Mouse (Mus musculus): ENCODE data around the gene Calm2. TPM values are rescaled to one million over a fixed set of nuclear protein-coding genes. Genes with fewer than 3 reads are reported as not detected.

Calm2 gene
- polyA plus RNA-seq (2015; fragmentation: Nextera tagmentation; extraction: Ambion mirVana): 948 and 1,017 TPM in 2 replicates

GRCm38 (mm10) chr17:87446767-87447611 lies at the start of gene Calm2:
Calm2 (minus strand) TSS chr17:87446935.
- Histone ChIP-seq H3K9me3 (replicated peaks; ENCODE audit: control insufficient read depth, low read length) (no peaks in the 10 kb centered on the region), H3K27ac (ENCODE audit: low read length) (peak within 1 kb of the TSS; percentile 97), H3K36me3 (ENCODE audit: control insufficient read depth, insufficient read depth, low read length) (no peaks in the 10 kb centered on the region), H3K4me2 (ENCODE audit: low read depth, low read length) (peak within 1 kb of the TSS; percentile 75), H3K27me3 (ENCODE audit: control insufficient read depth, insufficient read depth, low read length) (no peaks in the 10 kb centered on the region), H3K9ac (ENCODE audit: low read length) (peak within 1 kb of the TSS; percentile 99), H3K4me1 (ENCODE audit: control insufficient read depth, insufficient read depth, low read length) (peaks cover 26% of the 10 kb centered on the region), H3K4me3 (replicated peaks; ENCODE audit: low read length) (peak within 1 kb of the TSS; percentile 95)
- WGBS: under 1% methylated on average over 69 of the region's 69 CpGs
- ATAC-seq (ENCODE audit: insufficient read depth, low FRiP score): peak; percentile 94

GRCm38 (mm10) chr17:87495504-87495903 lies 48.8 kb upstream of the Calm2 start:
- Histone ChIP-seq H3K4me2 (ENCODE audit: low read depth, low read length) (no peak overlapping the region), H3K27me3 (ENCODE audit: control insufficient read depth, insufficient read depth, low read length) (no peaks in the 10 kb centered on the region), H3K27ac (ENCODE audit: low read length) (no peak overlapping the region), H3K4me3 (replicated peaks; ENCODE audit: low read length) (no peak overlapping the region), H3K36me3 (ENCODE audit: control insufficient read depth, insufficient read depth, low read length) (no peaks in the 10 kb centered on the region), H3K4me1 (ENCODE audit: control insufficient read depth, insufficient read depth, low read length) (no peaks in the 10 kb centered on the region), H3K9ac (ENCODE audit: low read length) (no peak overlapping the region), H3K9me3 (replicated peaks; ENCODE audit: control insufficient read depth, low read length) (no peaks in the 10 kb centered on the region)
- WGBS: 88% methylated on average over 4 of the region's 4 CpGs
- ATAC-seq (ENCODE audit: insufficient read depth, low FRiP score): no peak; the same call in 1 of the 2 replicates

GRCm38 (mm10) chr17:87494310-87494709 lies 47.6 kb upstream of the Calm2 start:
- no peaks in the 10 kb centered on the region for H3K9me3 ChIP-seq (replicated peaks; ENCODE audit: control insufficient read depth, low read length)
- 88% methylated on average over 4 of the region's 4 CpGs for WGBS
- no peaks in the 10 kb centered on the region for H3K36me3 ChIP-seq (ENCODE audit: control insufficient read depth, insufficient read depth, low read length)
- H3K27ac ChIP-seq (ENCODE audit: low read length): no peak overlapping the region
- ATAC-seq (ENCODE audit: insufficient read depth, low FRiP score): no peak
- no peak overlapping the region for H3K4me2 ChIP-seq (ENCODE audit: low read depth, low read length)
- no peak overlapping the region for H3K9ac ChIP-seq (ENCODE audit: low read length)
- H3K4me3 ChIP-seq (replicated peaks; ENCODE audit: low read length): no peak overlapping the region
- no peaks in the 10 kb centered on the region for H3K4me1 ChIP-seq (ENCODE audit: control insufficient read depth, insufficient read depth, low read length)
- H3K27me3 ChIP-seq (ENCODE audit: control insufficient read depth, insufficient read depth, low read length): no peaks in the 10 kb centered on the region

GRCm38 (mm10) chr17:87492286-87492685 lies 45.6 kb upstream of the Calm2 start:
- H3K27me3 ChIP-seq (ENCODE audit: control insufficient read depth, insufficient read depth, low read length): no peaks in the 10 kb centered on the region
- H3K4me3 ChIP-seq (replicated peaks; ENCODE audit: low read length): no peak overlapping the region
- no peak overlapping the region for H3K9ac ChIP-seq (ENCODE audit: low read length)
- H3K4me2 ChIP-seq (ENCODE audit: low read depth, low read length): no peak overlapping the region
- H3K36me3 ChIP-seq (ENCODE audit: control insufficient read depth, insufficient read depth, low read length): no peaks in the 10 kb centered on the region
- no peaks in the 10 kb centered on the region for H3K9me3 ChIP-seq (replicated peaks; ENCODE audit: control insufficient read depth, low read length)
- ATAC-seq (ENCODE audit: insufficient read depth, low FRiP score): no peak
- 63% methylated on average over 4 of the region's 4 CpGs for WGBS
- H3K27ac ChIP-seq (ENCODE audit: low read length): no peak overlapping the region
- H3K4me1 ChIP-seq (ENCODE audit: control insufficient read depth, insufficient read depth, low read length): no peaks in the 10 kb centered on the region

GRCm38 (mm10) chr17:87490295-87490694 lies 43.6 kb upstream of the Calm2 start:
- Histone ChIP-seq H3K36me3 (ENCODE audit: control insufficient read depth, insufficient read depth, low read length) (no peaks in the 10 kb centered on the region), H3K27me3 (ENCODE audit: control insufficient read depth, insufficient read depth, low read length) (no peaks in the 10 kb centered on the region), H3K9ac (ENCODE audit: low read length) (no peak overlapping the region), H3K27ac (ENCODE audit: low read length) (0 out of 2 replicates have a peak overlapping the region, but pooled peaks have one; percentile 3), H3K4me3 (replicated peaks; ENCODE audit: low read length) (no peak overlapping the region), H3K4me2 (ENCODE audit: low read depth, low read length) (no peak overlapping the region), H3K9me3 (replicated peaks; ENCODE audit: control insufficient read depth, low read length) (peaks cover 6% of the 10 kb centered on the region; the same call in 1 of the 2 replicates), H3K4me1 (ENCODE audit: control insufficient read depth, insufficient read depth, low read length) (no peaks in the 10 kb centered on the region)
- ATAC-seq (ENCODE audit: insufficient read depth, low FRiP score): 0 out of 2 replicates have a peak, but pooled peaks have one; percentile 62
- WGBS: 33% methylated on average over 6 of the region's 6 CpGs

GRCm38 (mm10) chr17:87485751-87486150 lies 39.0 kb upstream of the Calm2 start:
- H3K9me3 ChIP-seq (replicated peaks; ENCODE audit: control insufficient read depth, low read length): peaks cover 6% of the 10 kb centered on the region; the same call in 1 of the 2 replicates
- ATAC-seq (ENCODE audit: insufficient read depth, low FRiP score): no peak
- H3K9ac ChIP-seq (ENCODE audit: low read length): no peak overlapping the region
- no peak overlapping the region for H3K27ac ChIP-seq (ENCODE audit: low read length)
- no peak overlapping the region for H3K4me2 ChIP-seq (ENCODE audit: low read depth, low read length)
- H3K4me1 ChIP-seq (ENCODE audit: control insufficient read depth, insufficient read depth, low read length): peaks cover 3% of the 10 kb centered on the region; the same call in 1 of the 2 replicates
- H3K4me3 ChIP-seq (replicated peaks; ENCODE audit: low read length): no peak overlapping the region
- no peaks in the 10 kb centered on the region for H3K36me3 ChIP-seq (ENCODE audit: control insufficient read depth, insufficient read depth, low read length)
- 89% methylated on average over 5 of the region's 5 CpGs for WGBS
- H3K27me3 ChIP-seq (ENCODE audit: control insufficient read depth, insufficient read depth, low read length): no peaks in the 10 kb centered on the region

- H3K4me3 ChIP-seq (replicated peaks; ENCODE audit: low read length): no peak overlapping the region
- H3K9ac ChIP-seq (ENCODE audit: low read length): no peak overlapping the region
- H3K36me3 ChIP-seq (ENCODE audit: control insufficient read depth, insufficient read depth, low read length): no peaks in the 10 kb centered on the region
- no peak for ATAC-seq (ENCODE audit: insufficient read depth, low FRiP score)
- H3K4me1 ChIP-seq (ENCODE audit: control insufficient read depth, insufficient read depth, low read length): peaks cover 3% of the 10 kb centered on the region; the same call in 1 of the 2 replicates
- 46% methylated on average over 3 of the region's 3 CpGs for WGBS
- H3K27me3 ChIP-seq (ENCODE audit: control insufficient read depth, insufficient read depth, low read length): no peaks in the 10 kb centered on the region
- peaks cover 6% of the 10 kb centered on the region; the same call in 1 of the 2 replicates for H3K9me3 ChIP-seq (replicated peaks; ENCODE audit: control insufficient read depth, low read length)
- no peak overlapping the region for H3K4me2 ChIP-seq (ENCODE audit: low read depth, low read length)
- no peak overlapping the region for H3K27ac ChIP-seq (ENCODE audit: low read length)
Observed at GRCm38 (mm10) chr17:87482867-87483266, 36.1 kb upstream of the Calm2 start.

GRCm38 (mm10) chr17:87478569-87478968 lies 31.8 kb upstream of the Calm2 start:
- H3K36me3 ChIP-seq (ENCODE audit: control insufficient read depth, insufficient read depth, low read length): no peaks in the 10 kb centered on the region

GRCm38 (mm10) chr17:87477611-87478010 lies 30.9 kb upstream of the Calm2 start:
- Histone ChIP-seq H3K27ac (ENCODE audit: low read length) (no peak overlapping the region), H3K9me3 (replicated peaks; ENCODE audit: control insufficient read depth, low read length) (no peaks in the 10 kb centered on the region), H3K9ac (ENCODE audit: low read length) (no peak overlapping the region), H3K36me3 (ENCODE audit: control insufficient read depth, insufficient read depth, low read length) (no peaks in the 10 kb centered on the region), H3K4me2 (ENCODE audit: low read depth, low read length) (no peak overlapping the region), H3K4me1 (ENCODE audit: control insufficient read depth, insufficient read depth, low read length) (peaks cover 14% of the 10 kb centered on the region), H3K27me3 (ENCODE audit: control insufficient read depth, insufficient read depth, low read length) (no peaks in the 10 kb centered on the region), H3K4me3 (replicated peaks; ENCODE audit: low read length) (no peak overlapping the region)
- WGBS: 55% methylated on average over 16 of the region's 16 CpGs
- no peak for ATAC-seq (ENCODE audit: insufficient read depth, low FRiP score)

More at GRCm38 (mm10) chr17:87478569-87478968, 31.8 kb upstream of the Calm2 start:
- H3K4me1 ChIP-seq (ENCODE audit: control insufficient read depth, insufficient read depth, low read length): peaks cover 15% of the 10 kb centered on the region
- H3K9me3 ChIP-seq (replicated peaks; ENCODE audit: control insufficient read depth, low read length): no peaks in the 10 kb centered on the region
- no peak for ATAC-seq (ENCODE audit: insufficient read depth, low FRiP score)
- H3K27ac ChIP-seq (ENCODE audit: low read length): no peak overlapping the region
- 66% methylated on average over 9 of the region's 9 CpGs for WGBS
- H3K27me3 ChIP-seq (ENCODE audit: control insufficient read depth, insufficient read depth, low read length): no peaks in the 10 kb centered on the region
- no peak overlapping the region for H3K9ac ChIP-seq (ENCODE audit: low read length)
- no peak overlapping the region for H3K4me2 ChIP-seq (ENCODE audit: low read depth, low read length)
- no peak overlapping the region for H3K4me3 ChIP-seq (replicated peaks; ENCODE audit: low read length)
